Mouse (Mus musculus): ENCODE results near the gene Copb1. TPM values are rescaled to one million over a fixed set of nuclear protein-coding genes. Genes with fewer than 3 reads are reported as not detected.

Copb1 gene
- polyA plus RNA-seq, 1 experiment from 2014 or later, result 134 TPM

- no peaks in the 10 kb centered on the region for H3K36me3 ChIP-seq (ENCODE audit: control insufficient read depth, insufficient read depth, low read length)
- 62% methylated on average over 5 of the region's 5 CpGs for WGBS
- no peaks in the 10 kb centered on the region for H3K9me3 ChIP-seq (ENCODE audit: control insufficient read depth, low read length)
- no peak overlapping the region for H3K27ac ChIP-seq (ENCODE audit: low read depth, low read length)
- no peak overlapping the region for H3K4me3 ChIP-seq (ENCODE audit: low read depth, low read length)
- H3K4me1 ChIP-seq (ENCODE audit: control insufficient read depth, insufficient read depth, low read length), result no peaks in the 10 kb centered on the region
- no peak overlapping the region for H3K9ac ChIP-seq (ENCODE audit: low read length)
- no peak for ATAC-seq (ENCODE audit: insufficient read depth, low FRiP score, low TSS enrichment)
- no peak overlapping the region for H3K4me2 ChIP-seq (ENCODE audit: low read depth)
- DNase-seq (ENCODE audit: low spot score), result no peak
- H3K27me3 ChIP-seq (ENCODE audit: control insufficient read depth, insufficient read depth, low read length), result no peaks in the 10 kb centered on the region
These were observed 35.6 kb upstream of the Copb1 start for GRCm38 (mm10) chr7:114290078-114290506.

GRCm38 (mm10) chr7:114284296-114284910 is 29.9 kb upstream of the Copb1 start:
- Histone ChIP-seq H3K36me3 (ENCODE audit: control insufficient read depth, insufficient read depth, low read length) (no peaks in the 10 kb centered on the region), H3K9ac (ENCODE audit: low read length) (no peak overlapping the region), H3K27me3 (ENCODE audit: control insufficient read depth, insufficient read depth, low read length) (no peaks in the 10 kb centered on the region), H3K4me3 (ENCODE audit: low read depth, low read length) (no peak overlapping the region), H3K27ac (ENCODE audit: low read depth, low read length) (no peak overlapping the region), H3K4me1 (ENCODE audit: control insufficient read depth, insufficient read depth, low read length) (no peaks in the 10 kb centered on the region), H3K4me2 (ENCODE audit: low read depth) (no peak overlapping the region), H3K9me3 (ENCODE audit: control insufficient read depth, low read length) (no peaks in the 10 kb centered on the region)
- DNase-seq (ENCODE audit: low spot score) (no peak), ATAC-seq (ENCODE audit: insufficient read depth, low FRiP score, low TSS enrichment) (no peak)
- 88% methylated on average over 14 of the region's 14 CpGs for WGBS

- Histone ChIP-seq H3K36me3 (ENCODE audit: control insufficient read depth, insufficient read depth, low read length) (no peaks in the 10 kb centered on the region), H3K4me3 (ENCODE audit: low read depth, low read length) (no peak overlapping the region), H3K27me3 (ENCODE audit: control insufficient read depth, insufficient read depth, low read length) (no peaks in the 10 kb centered on the region), H3K27ac (ENCODE audit: low read depth, low read length) (no peak overlapping the region), H3K9me3 (ENCODE audit: control insufficient read depth, low read length) (no peaks in the 10 kb centered on the region), H3K4me1 (ENCODE audit: control insufficient read depth, insufficient read depth, low read length) (no peaks in the 10 kb centered on the region), H3K4me2 (ENCODE audit: low read depth) (no peak overlapping the region), H3K9ac (ENCODE audit: low read length) (no peak overlapping the region)
- 74% methylated on average over 9 of the region's 9 CpGs for WGBS
- ATAC-seq (ENCODE audit: insufficient read depth, low FRiP score, low TSS enrichment), result no peak
- no peak for DNase-seq (ENCODE audit: low spot score)
These were observed 28.5 kb upstream of the Copb1 start for GRCm38 (mm10) chr7:114283006-114283405.

- 57% methylated on average over 3 of the region's 3 CpGs for WGBS
- Histone ChIP-seq H3K4me1 (ENCODE audit: control insufficient read depth, insufficient read depth, low read length) (no peaks in the 10 kb centered on the region), H3K36me3 (ENCODE audit: control insufficient read depth, insufficient read depth, low read length) (no peaks in the 10 kb centered on the region), H3K27ac (ENCODE audit: low read depth, low read length) (no peak overlapping the region), H3K4me2 (ENCODE audit: low read depth) (no peak overlapping the region), H3K27me3 (ENCODE audit: control insufficient read depth, insufficient read depth, low read length) (no peaks in the 10 kb centered on the region), H3K4me3 (ENCODE audit: low read depth, low read length) (no peak overlapping the region), H3K9ac (ENCODE audit: low read length) (no peak overlapping the region), H3K9me3 (ENCODE audit: control insufficient read depth, low read length) (no peaks in the 10 kb centered on the region)
- peak; percentile 42 for DNase-seq (ENCODE audit: low spot score)
- ATAC-seq (ENCODE audit: insufficient read depth, low FRiP score, low TSS enrichment), result no peak
These were observed 27.2 kb upstream of the Copb1 start for GRCm38 (mm10) chr7:114281671-114282070.

GRCm38 (mm10) chr7:114276005-114276752 is 21.7 kb upstream of the Copb1 start, which contains the start of gene Psma1:
Gene Psma1 (minus strand): TSS chr7:114276118.
- H3K27me3 ChIP-seq (ENCODE audit: control insufficient read depth, insufficient read depth, low read length), result no peaks in the 10 kb centered on the region
- WGBS, result 1% methylated on average over 39 of the region's 39 CpGs
- DNase-seq (ENCODE audit: low spot score) (peak; percentile 99), ATAC-seq (ENCODE audit: insufficient read depth, low FRiP score, low TSS enrichment) (peak; percentile 87)
- peak within 1 kb of the TSS; percentile 87 for H3K4me2 ChIP-seq (ENCODE audit: low read depth)
- H3K27ac ChIP-seq (ENCODE audit: low read depth, low read length), result no peak within 1 kb of the TSS; the same call in 1 of the 2 replicates
- H3K4me1 ChIP-seq (ENCODE audit: control insufficient read depth, insufficient read depth, low read length), result no peaks in the 10 kb centered on the region
- peak within 1 kb of the TSS; percentile 91 for H3K4me3 ChIP-seq (ENCODE audit: low read depth, low read length)
- H3K9me3 ChIP-seq (ENCODE audit: control insufficient read depth, low read length), result no peaks in the 10 kb centered on the region
- H3K9ac ChIP-seq (ENCODE audit: low read length), result peak within 1 kb of the TSS; percentile 85
- no peaks in the 10 kb centered on the region for H3K36me3 ChIP-seq (ENCODE audit: control insufficient read depth, insufficient read depth, low read length)

GRCm38 (mm10) chr7:114275372-114276004 is 21.0 kb upstream of the Copb1 start:
- H3K36me3 ChIP-seq (ENCODE audit: control insufficient read depth, insufficient read depth, low read length), result no peaks in the 10 kb centered on the region
- H3K4me3 ChIP-seq (ENCODE audit: low read depth, low read length), result peak overlapping the region; percentile 91
- peak overlapping the region; percentile 87 for H3K4me2 ChIP-seq (ENCODE audit: low read depth)
- peak overlapping the region; percentile 85 for H3K9ac ChIP-seq (ENCODE audit: low read length)
- no peaks in the 10 kb centered on the region for H3K27me3 ChIP-seq (ENCODE audit: control insufficient read depth, insufficient read depth, low read length)
- ATAC-seq (ENCODE audit: insufficient read depth, low FRiP score, low TSS enrichment) (peak; percentile 55; the same call in 1 of the 2 replicates), DNase-seq (ENCODE audit: low spot score) (no peak)
- no peaks in the 10 kb centered on the region for H3K9me3 ChIP-seq (ENCODE audit: control insufficient read depth, low read length)
- 1% methylated on average over 24 of the region's 24 CpGs for WGBS
- H3K27ac ChIP-seq (ENCODE audit: low read depth, low read length), result no peak overlapping the region; the same call in 1 of the 2 replicates
- no peaks in the 10 kb centered on the region for H3K4me1 ChIP-seq (ENCODE audit: control insufficient read depth, insufficient read depth, low read length)

GRCm38 (mm10) chr7:114268446-114268845 is 13.9 kb upstream of the Copb1 start:
- H3K4me2 ChIP-seq (ENCODE audit: low read depth), result no peak overlapping the region
- no peak overlapping the region for H3K27ac ChIP-seq (ENCODE audit: low read depth, low read length)
- no peaks in the 10 kb centered on the region for H3K9me3 ChIP-seq (ENCODE audit: control insufficient read depth, low read length)
- no peak overlapping the region for H3K9ac ChIP-seq (ENCODE audit: low read length)
- DNase-seq (ENCODE audit: low spot score), result no peak
- 98% methylated on average over 5 of the region's 5 CpGs for WGBS
- no peaks in the 10 kb centered on the region for H3K4me1 ChIP-seq (ENCODE audit: control insufficient read depth, insufficient read depth, low read length)
- no peaks in the 10 kb centered on the region for H3K27me3 ChIP-seq (ENCODE audit: control insufficient read depth, insufficient read depth, low read length)
- H3K36me3 ChIP-seq (ENCODE audit: control insufficient read depth, insufficient read depth, low read length), result peaks cover 25% of the 10 kb centered on the region
- ATAC-seq (ENCODE audit: insufficient read depth, low FRiP score, low TSS enrichment), result no peak
- no peak overlapping the region for H3K4me3 ChIP-seq (ENCODE audit: low read depth, low read length)

- H3K4me2 ChIP-seq (ENCODE audit: low read depth), result no peak overlapping the region
- no peaks in the 10 kb centered on the region for H3K27me3 ChIP-seq (ENCODE audit: control insufficient read depth, insufficient read depth, low read length)
- H3K4me3 ChIP-seq (ENCODE audit: low read depth, low read length), result no peak overlapping the region
- 88% methylated on average over 3 of the region's 3 CpGs for WGBS
- no peak overlapping the region for H3K27ac ChIP-seq (ENCODE audit: low read depth, low read length)
- H3K9me3 ChIP-seq (ENCODE audit: control insufficient read depth, low read length), result no peaks in the 10 kb centered on the region
- H3K9ac ChIP-seq (ENCODE audit: low read length), result no peak overlapping the region
- ATAC-seq (ENCODE audit: insufficient read depth, low FRiP score, low TSS enrichment), result no peak
- peaks cover 6% of the 10 kb centered on the region; the same call in 1 of the 2 replicates for H3K36me3 ChIP-seq (ENCODE audit: control insufficient read depth, insufficient read depth, low read length)
- no peak for DNase-seq (ENCODE audit: low spot score)
- H3K4me1 ChIP-seq (ENCODE audit: control insufficient read depth, insufficient read depth, low read length), result no peaks in the 10 kb centered on the region
These were observed 2.8 kb downstream of the Copb1 start for GRCm38 (mm10) chr7:114251684-114252083.

Measured in neural tube, embryonic 11.5 days (tissue).